Mouse (Mus musculus) adrenal gland, adult 10 weeks (tissue): ENCODE results near the gene Col17a1. TPM values are rescaled to one million over a fixed set of nuclear protein-coding genes. Genes with fewer than 3 reads are reported as not detected.

Source experiments
- polyA plus RNA-seq: library from polyadenylated mRNA; stranded (reverse); fragments of 350-450 nt; fragmentation: Illumina TruSeq; extraction: RNeasy Lipid Tissue Mini Kit (QIAGEN cat#74804); gene quantifications from one replicate; pipeline ENCODE4 v1.2.3, GENCODE M21; 2014; ENCODE audit warnings: low read depth, low replicate concordance

Col17a1 gene
- not detected for polyA plus RNA-seq

GRCm38 (mm10) chr19:47691994-47692393 is at the start of gene Col17a1:
Col17a1 (minus strand) TSS chr19:47692094.

GRCm38 (mm10) chr19:47731071-47731881 is 39.4 kb upstream of the Col17a1 start, which contains the start of gene Sfr1:
Sfr1 (plus strand) TSS chr19:47731682.

Other genes with a start within 250 kb of the Col17a1 start
- gene Sh3pxd2a, start 227.7 kb downstream of the Col17a1 start, polyA plus RNA-seq = 12.7 TPM
- gene Stn1, start 154.6 kb downstream of the Col17a1 start, polyA plus RNA-seq = 8.8 TPM
- 88.3 TPM for gene Slk, start 112.4 kb downstream of the Col17a1 start, polyA plus RNA-seq
- 399 TPM for gene Sfr1, start 39.6 kb upstream of the Col17a1 start, polyA plus RNA-seq
- 113 TPM for gene Gsto1, start 162.9 kb upstream of the Col17a1 start, polyA plus RNA-seq
- 0.76 TPM for gene Gsto2, start 173.4 kb upstream of the Col17a1 start, polyA plus RNA-seq
- not detected for gene Cfap43, start 227.2 kb upstream of the Col17a1 start, polyA plus RNA-seq
- gene Itprip, start 227.2 kb upstream of the Col17a1 start, polyA plus RNA-seq = 0.76 TPM
- gene Cfap58, start 245.6 kb upstream of the Col17a1 start, polyA plus RNA-seq = not detected